Mouse (Mus musculus) adrenal gland, postnatal 36 days (tissue): ENCODE results near the gene Hspa1l. TPM values are rescaled to one million over a fixed set of nuclear protein-coding genes. Genes with fewer than 3 reads are reported as not detected.
"Not testable (repeated sequence)": the region's sequence is repeated elsewhere in the genome, so short reads cannot be mapped to it uniquely, and the experiment has no call there.

Experiments
- DNase-seq, 2 experiments: peaks; one replicate each; pipeline ENCODE4 v3.0.0; 2021; ENCODE audit warnings: mixed read lengths in 1 of 2
- total RNA-seq, 2 experiments: library from RNA; stranded (reverse); gene quantifications; 2 replicates each; pipeline ENCODE4 v1.2.3; 2021

Gene Hspa1l
- total RNA-seq, 2 experiments from 2014 or later: 0.20 to 0.36 TPM

GRCm38 (mm10) chr17:34971694-34972068, 822 bp upstream of the Hspa1l start:
- not testable (repeated sequence) for DNase-seq

- peak; percentile 59 to 74 for DNase-seq
These were observed 3.3 kb downstream of the Hspa1l start for GRCm38 (mm10) chr17:34975581-34976492.

- DNase-seq: no peak
These were observed 4.5 kb downstream of the Hspa1l start for GRCm38 (mm10) chr17:34977000-34977399.

- no peak for DNase-seq
These were observed 5.7 kb downstream of the Hspa1l start for GRCm38 (mm10) chr17:34978239-34978638.

- no peak for DNase-seq
These were observed 7.1 kb downstream of the Hspa1l start for GRCm38 (mm10) chr17:34979631-34980030.

GRCm38 (mm10) chr17:34980655-34981054, 8.2 kb downstream of the Hspa1l start:
- peak in 1 of 2 experiments; percentile 50 for DNase-seq

GRCm38 (mm10) chr17:34981690-34982180, 9.2 kb downstream of the Hspa1l start, which contains the start of gene Lsm2:
TSS of gene Lsm2 (plus strand) at chr17:34981862.
- DNase-seq: peak; percentile 93 to 95

GRCm38 (mm10) chr17:34982328-34982727, 9.8 kb downstream of the Hspa1l start:
- no peak for DNase-seq

GRCm38 (mm10) chr17:34984218-34984617, 11.7 kb downstream of the Hspa1l start:
- no peak for DNase-seq

- no peak for DNase-seq
These were observed 22.2 kb downstream of the Hspa1l start for GRCm38 (mm10) chr17:34994751-34995150.

GRCm38 (mm10) chr17:34995192-34995591, 22.7 kb downstream of the Hspa1l start:
- not testable (repeated sequence) for DNase-seq

GRCm38 (mm10) chr17:34995927-34996326, 23.4 kb downstream of the Hspa1l start:
- not testable (repeated sequence) for DNase-seq

GRCm38 (mm10) chr17:34996411-34997141, 24.1 kb downstream of the Hspa1l start:
- no peak for DNase-seq

- DNase-seq: no peak
These were observed 24.6 kb downstream of the Hspa1l start for GRCm38 (mm10) chr17:34997142-34997483.

GRCm38 (mm10) chr17:34998526-34999430, 26.3 kb downstream of the Hspa1l start:
- no peak for DNase-seq

- DNase-seq: not testable (repeated sequence)
These were observed 27.6 kb downstream of the Hspa1l start for GRCm38 (mm10) chr17:34999871-35000716.

- DNase-seq: peak; percentile 91 to 93
These were observed 28.4 kb downstream of the Hspa1l start, which contains the start of gene Vars for GRCm38 (mm10) chr17:35000717-35001451. TSS of gene Vars (plus strand) at chr17:35000987.

GRCm38 (mm10) chr17:35001452-35002152, 29.1 kb downstream of the Hspa1l start:
- DNase-seq: no peak

- no peak for DNase-seq
These were observed 29.8 kb downstream of the Hspa1l start for GRCm38 (mm10) chr17:35002153-35002865.
